Comparison of ENCODE assay signal across 20 mouse cellular contexts in the genomic region with DNA sequence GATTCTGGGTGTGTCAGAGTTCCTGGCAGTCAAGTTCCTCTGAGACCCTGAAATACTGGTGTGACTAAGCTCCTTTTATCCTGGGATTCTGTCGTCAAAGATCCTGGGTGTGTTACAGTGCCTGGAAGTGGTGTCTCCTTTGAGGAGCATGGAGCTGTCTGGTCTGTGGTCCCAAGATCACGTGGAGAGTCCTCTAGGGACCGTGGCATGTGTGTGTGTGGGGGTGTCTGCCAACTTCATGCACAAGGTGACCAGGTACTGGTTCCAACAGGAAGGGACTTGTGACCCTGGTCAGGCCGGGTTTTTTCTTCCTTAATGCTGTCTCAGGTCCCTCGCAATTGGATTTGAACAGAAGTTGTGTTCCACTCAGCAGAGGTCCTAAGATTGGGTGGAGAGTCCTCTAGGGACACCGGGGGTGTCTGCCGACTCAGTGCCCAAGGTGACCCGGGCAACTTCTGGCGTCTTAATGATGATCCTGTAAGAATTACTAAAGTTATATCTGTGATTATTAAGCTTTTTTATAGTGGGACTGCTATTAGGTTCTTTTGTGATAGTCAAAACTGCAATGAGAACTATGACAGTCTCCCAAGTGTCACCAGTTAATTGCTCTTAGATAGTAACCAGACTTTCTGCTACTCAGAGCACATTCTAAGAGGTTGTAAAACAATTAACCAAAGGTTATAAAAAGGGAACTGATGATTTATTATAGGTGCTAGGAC.
"Had no signal": no experiment of that assay in that cellular context is flagged by ENCODE, and none has a peak within 500 bp of the region (broad histone marks: within the 10 kb centered on the region; RNA-seq: fewer than 3 reads in every experiment).

No protein-coding gene starts in this region.

- H3K27me3 ChIP-seq: lung, embryonic 15.5 days; megakaryocyte, embryonic 14.5 days; midbrain, embryonic 13.5 days; neural tube, embryonic 13.5 days; neural tube, embryonic 15.5 days; stomach, embryonic 15.5 days had no signal

- ATAC-seq: liver, postnatal 0 days; lung, postnatal 0 days; midbrain, embryonic 13.5 days; midbrain, embryonic 16.5 days had no signal

- H3K9ac ChIP-seq: liver, postnatal 0 days; lung, embryonic 15.5 days; midbrain, embryonic 13.5 days; neural tube, embryonic 13.5 days; neural tube, embryonic 15.5 days; stomach, embryonic 15.5 days had no signal

- H3K4me1 ChIP-seq: lung, embryonic 15.5 days; megakaryocyte, embryonic 14.5 days; midbrain, embryonic 13.5 days; neural tube, embryonic 13.5 days; neural tube, embryonic 15.5 days; stomach, embryonic 15.5 days had no signal

- H3K4me2 ChIP-seq: lung, embryonic 15.5 days; midbrain, embryonic 11.5 days; midbrain, embryonic 13.5 days; neural tube, embryonic 13.5 days; neural tube, embryonic 15.5 days; stomach, embryonic 15.5 days had no signal

- H3K9me3 ChIP-seq: lung, embryonic 15.5 days; megakaryocyte, embryonic 14.5 days; midbrain, embryonic 13.5 days; neural tube, embryonic 13.5 days; neural tube, embryonic 15.5 days; stomach, embryonic 15.5 days had no signal

- H3K27ac ChIP-seq: lung, embryonic 15.5 days; macrophage; midbrain, embryonic 13.5 days; neural tube, embryonic 13.5 days; neural tube, embryonic 15.5 days; stomach, embryonic 15.5 days; stomach, postnatal 0 days had no signal

- H3K36me3 ChIP-seq: lung, embryonic 15.5 days; midbrain, embryonic 13.5 days; neural tube, embryonic 13.5 days; neural tube, embryonic 15.5 days; stomach, embryonic 15.5 days had no signal

- H3K4me3 ChIP-seq: lung, embryonic 15.5 days; megakaryocyte, embryonic 14.5 days; midbrain, embryonic 13.5 days; myocyte; neural tube, embryonic 13.5 days; neural tube, embryonic 15.5 days; stomach, embryonic 15.5 days had no signal

- DNase-seq: liver, postnatal 0 days; lung, adult 2 months; lung, postnatal 14 days; lung, postnatal 36 days; right cerebral cortex, postnatal 14 days; thymus, adult 2 months; thymus, postnatal 25 days; thymus, postnatal 4 days had no signal
